Mouse (Mus musculus) large intestine, adult 2 months (tissue): ENCODE measurements at regions not wholly inside any gene's neighbourhood (a gene's known extent, or its start where the extent isn't known, plus 50 kb on each side); places are given as distances from the start of the nearest gene placed in this dataset.

ENCODE experiments used
- DNase-seq: peaks from one replicate; pipeline ENCODE4 v3.0.0-alpha.2; 2012; ENCODE audit warnings: low read depth, low spot score
- WGBS: fragments of 180-500 bp; shearing (Covaris S2); methylation state at CpG from one replicate; pipeline ENCODE4 v1.1.7; 2018; 5-methylcytosine and 5-hydroxymethylcytosine counted together

GRCm38 (mm10) chr16:24128566-24128965 lies 139.9 kb upstream of the Bcl6 start:
- WGBS: 78% methylated on average over 3 of the region's 3 CpGs
- DNase-seq: no peak

- no peak for DNase-seq
- WGBS: 84% methylated on average over 5 of the region's 5 CpGs
These were observed 136.1 kb upstream of the Bcl6 start for GRCm38 (mm10) chr16:24124766-24125165.

GRCm38 (mm10) chr16:24124083-24124482 lies 135.4 kb upstream of the Bcl6 start:
- WGBS: 78% methylated on average over 4 of the region's 4 CpGs
- DNase-seq: no peak

- 95% methylated on average over 6 of the region's 6 CpGs for WGBS
- DNase-seq: no peak
These were observed 133.0 kb upstream of the Bcl6 start for GRCm38 (mm10) chr16:24121633-24122032.

GRCm38 (mm10) chr16:24120836-24121235 lies 132.2 kb upstream of the Bcl6 start:
- DNase-seq: no peak
- 83% methylated on average over 6 of the region's 6 CpGs for WGBS

GRCm38 (mm10) chr16:24118487-24118886 lies 129.8 kb upstream of the Bcl6 start:
- no peak for DNase-seq
- WGBS: 84% methylated on average over 2 of the region's 2 CpGs

- no peak for DNase-seq
- WGBS: 24% methylated on average over 8 of the region's 8 CpGs
These were observed 114.4 kb upstream of the Bcl6 start for GRCm38 (mm10) chr16:24102854-24103690.

- 80% methylated on average over 8 of the region's 8 CpGs for WGBS
- DNase-seq: no peak
These were observed 108.9 kb upstream of the Bcl6 start for GRCm38 (mm10) chr16:24097596-24097995.

GRCm38 (mm10) chr16:24096076-24096475 lies 107.4 kb upstream of the Bcl6 start:
- 89% methylated on average over 1 of the region's 1 CpGs for WGBS

GRCm38 (mm10) chr16:24095630-24096029 lies 107.0 kb upstream of the Bcl6 start:
- 78% methylated on average over 4 of the region's 4 CpGs for WGBS
- no peak for DNase-seq

More at GRCm38 (mm10) chr16:24096076-24096475, 107.4 kb upstream of the Bcl6 start:
- no peak for DNase-seq

GRCm38 (mm10) chr16:24094566-24094965 lies 105.9 kb upstream of the Bcl6 start:
- no peak for DNase-seq

GRCm38 (mm10) chr16:24093624-24094023 lies 105.0 kb upstream of the Bcl6 start:
- DNase-seq: no peak
- WGBS: 93% methylated on average over 8 of the region's 8 CpGs

More at GRCm38 (mm10) chr16:24094566-24094965, 105.9 kb upstream of the Bcl6 start:
- 87% methylated on average over 6 of the region's 6 CpGs for WGBS

- DNase-seq: no peak
These were observed 104.2 kb upstream of the Bcl6 start for GRCm38 (mm10) chr16:24092616-24093525.

GRCm38 (mm10) chr16:24092136-24092535 lies 103.5 kb upstream of the Bcl6 start:
- no peak for DNase-seq
- 85% methylated on average over 4 of the region's 4 CpGs for WGBS

More at GRCm38 (mm10) chr16:24092616-24093525, 104.2 kb upstream of the Bcl6 start:
- WGBS: 82% methylated on average over 5 of the region's 5 CpGs

GRCm38 (mm10) chr16:24090981-24091380 lies 102.3 kb upstream of the Bcl6 start:
- WGBS: 69% methylated on average over 4 of the region's 4 CpGs
- DNase-seq: no peak

- 48% methylated on average over 11 of the region's 11 CpGs for WGBS
- no peak for DNase-seq
These were observed 101.4 kb upstream of the Bcl6 start for GRCm38 (mm10) chr16:24089840-24090762.

GRCm38 (mm10) chr16:24083966-24084365 lies 95.3 kb upstream of the Bcl6 start:
- DNase-seq: no peak
- WGBS: 70% methylated on average over 8 of the region's 8 CpGs

- no peak for DNase-seq
- 32% methylated on average over 5 of the region's 5 CpGs for WGBS
These were observed 91.8 kb upstream of the Bcl6 start for GRCm38 (mm10) chr16:24080471-24080870.

- no peak for DNase-seq
- WGBS: 75% methylated on average over 1 of the region's 1 CpGs
These were observed 90.0 kb upstream of the Bcl6 start for GRCm38 (mm10) chr16:24078622-24079021.
